Mouse (Mus musculus): ENCODE measurements around the gene Mrm2. TPM values are rescaled to one million over a fixed set of nuclear protein-coding genes. Genes with fewer than 3 reads are reported as not detected.

Gene Mrm2
- polyA plus RNA-seq, 1 experiment from 2014 or later, result 13.5 TPM

- H3K27me3 ChIP-seq, result no peaks in the 10 kb centered on the region
- H3K4me2 ChIP-seq, result no peak overlapping the region
- peak overlapping the region; percentile 82 for H3K27ac ChIP-seq
- peaks cover 34% of the 10 kb centered on the region for H3K36me3 ChIP-seq
- no peak overlapping the region for H3K4me3 ChIP-seq
- H3K9me3 ChIP-seq (replicated peaks), result no peaks in the 10 kb centered on the region
- peak; percentile 83 for ATAC-seq (replicated peaks; ENCODE audit: insufficient number of reproducible peaks, insufficient read depth, low FRiP score, low read depth)
- H3K4me1 ChIP-seq (replicated peaks), result peaks cover 29% of the 10 kb centered on the region
- no peak overlapping the region for H3K9ac ChIP-seq
- WGBS, result 49% methylated on average over 8 of the region's 8 CpGs
Observed at GRCm38 (mm10) chr5:140306016-140306415, 25.7 kb downstream of the Mrm2 start.

- H3K4me3 ChIP-seq, result no peak overlapping the region
- H3K27me3 ChIP-seq, result no peaks in the 10 kb centered on the region
- 86% methylated on average over 4 of the region's 4 CpGs for WGBS
- no peak overlapping the region for H3K9ac ChIP-seq
- H3K36me3 ChIP-seq, result peaks cover 61% of the 10 kb centered on the region
- no peak for ATAC-seq (replicated peaks; ENCODE audit: insufficient number of reproducible peaks, insufficient read depth, low FRiP score, low read depth)
- H3K4me2 ChIP-seq, result no peak overlapping the region
- H3K27ac ChIP-seq, result no peak overlapping the region
- no peaks in the 10 kb centered on the region for H3K4me1 ChIP-seq (replicated peaks)
- no peaks in the 10 kb centered on the region for H3K9me3 ChIP-seq (replicated peaks)
Observed at GRCm38 (mm10) chr5:140298291-140298690, 33.4 kb downstream of the Mrm2 start.

GRCm38 (mm10) chr5:140292152-140292551 lies 39.5 kb downstream of the Mrm2 start:
- H3K4me3 ChIP-seq, result no peak overlapping the region
- no peak overlapping the region for H3K4me2 ChIP-seq
- H3K36me3 ChIP-seq, result peaks cover 25% of the 10 kb centered on the region
- H3K4me1 ChIP-seq (replicated peaks), result no peaks in the 10 kb centered on the region
- no peaks in the 10 kb centered on the region for H3K27me3 ChIP-seq
- H3K9ac ChIP-seq, result no peak overlapping the region
- ATAC-seq (replicated peaks; ENCODE audit: insufficient number of reproducible peaks, insufficient read depth, low FRiP score, low read depth), result no peak
- no peak overlapping the region for H3K27ac ChIP-seq
- H3K9me3 ChIP-seq (replicated peaks), result no peaks in the 10 kb centered on the region
- WGBS, result 90% methylated on average over 1 of the region's 1 CpGs

- H3K36me3 ChIP-seq, result peaks cover 8% of the 10 kb centered on the region; the same call in 1 of the 2 replicates
Observed at GRCm38 (mm10) chr5:140289161-140289560, 42.5 kb downstream of the Mrm2 start.

GRCm38 (mm10) chr5:140288287-140288686 lies 43.4 kb downstream of the Mrm2 start:
- H3K4me1 ChIP-seq (replicated peaks), result no peaks in the 10 kb centered on the region
- no peak overlapping the region for H3K4me3 ChIP-seq
- WGBS, result 82% methylated on average over 3 of the region's 3 CpGs
- no peaks in the 10 kb centered on the region for H3K9me3 ChIP-seq (replicated peaks)
- H3K4me2 ChIP-seq, result no peak overlapping the region
- no peak overlapping the region for H3K9ac ChIP-seq
- no peaks in the 10 kb centered on the region for H3K27me3 ChIP-seq
- peaks cover 6% of the 10 kb centered on the region; the same call in 1 of the 2 replicates for H3K36me3 ChIP-seq
- no peak for ATAC-seq (replicated peaks; ENCODE audit: insufficient number of reproducible peaks, insufficient read depth, low FRiP score, low read depth)
- no peak overlapping the region for H3K27ac ChIP-seq

More at GRCm38 (mm10) chr5:140289161-140289560, 42.5 kb downstream of the Mrm2 start:
- H3K4me2 ChIP-seq, result no peak overlapping the region
- H3K4me1 ChIP-seq (replicated peaks), result no peaks in the 10 kb centered on the region
- no peaks in the 10 kb centered on the region for H3K27me3 ChIP-seq
- H3K9me3 ChIP-seq (replicated peaks), result no peaks in the 10 kb centered on the region
- no peak overlapping the region for H3K9ac ChIP-seq
- 88% methylated on average over 2 of the region's 2 CpGs for WGBS
- no peak overlapping the region for H3K4me3 ChIP-seq
- ATAC-seq (replicated peaks; ENCODE audit: insufficient number of reproducible peaks, insufficient read depth, low FRiP score, low read depth), result no peak
- H3K27ac ChIP-seq, result no peak overlapping the region

- H3K4me2 ChIP-seq, result no peak overlapping the region
- H3K9ac ChIP-seq, result no peak overlapping the region
- no peak overlapping the region for H3K27ac ChIP-seq
- H3K9me3 ChIP-seq (replicated peaks), result no peaks in the 10 kb centered on the region
- WGBS, result 83% methylated on average over 2 of the region's 2 CpGs
- no peak overlapping the region for H3K4me3 ChIP-seq
- no peaks in the 10 kb centered on the region for H3K27me3 ChIP-seq
- H3K36me3 ChIP-seq, result peaks cover 9% of the 10 kb centered on the region; the same call in 1 of the 2 replicates
- H3K4me1 ChIP-seq (replicated peaks), result no peaks in the 10 kb centered on the region
- no peak for ATAC-seq (replicated peaks; ENCODE audit: insufficient number of reproducible peaks, insufficient read depth, low FRiP score, low read depth)
Observed at GRCm38 (mm10) chr5:140284761-140285160, 46.9 kb downstream of the Mrm2 start.

- H3K27ac ChIP-seq, result no peak overlapping the region
- WGBS, result 91% methylated on average over 2 of the region's 2 CpGs
- ATAC-seq (replicated peaks; ENCODE audit: insufficient number of reproducible peaks, insufficient read depth, low FRiP score, low read depth), result no peak
- H3K9me3 ChIP-seq (replicated peaks), result no peaks in the 10 kb centered on the region
- no peak overlapping the region for H3K9ac ChIP-seq
- H3K4me3 ChIP-seq, result no peak overlapping the region
- no peak overlapping the region for H3K4me2 ChIP-seq
- H3K36me3 ChIP-seq, result peaks cover 3% of the 10 kb centered on the region; the same call in 1 of the 2 replicates
- no peaks in the 10 kb centered on the region for H3K27me3 ChIP-seq
- H3K4me1 ChIP-seq (replicated peaks), result no peaks in the 10 kb centered on the region
Observed at GRCm38 (mm10) chr5:140284011-140284410, 47.7 kb downstream of the Mrm2 start.

GRCm38 (mm10) chr5:140282900-140283299 lies 48.8 kb downstream of the Mrm2 start:
- H3K9me3 ChIP-seq (replicated peaks), result no peaks in the 10 kb centered on the region
- H3K4me2 ChIP-seq, result no peak overlapping the region
- 89% methylated on average over 3 of the region's 3 CpGs for whole genome bisulfite sequencing
- no peaks in the 10 kb centered on the region for H3K27me3 ChIP-seq
- H3K36me3 ChIP-seq, result peaks cover 3% of the 10 kb centered on the region; the same call in 1 of the 2 replicates
- H3K4me1 ChIP-seq (replicated peaks), result no peaks in the 10 kb centered on the region
- no peak for ATAC-seq (replicated peaks; ENCODE audit: insufficient number of reproducible peaks, insufficient read depth, low FRiP score, low read depth)
- no peak overlapping the region for H3K9ac ChIP-seq
- H3K27ac ChIP-seq, result no peak overlapping the region
- no peak overlapping the region for H3K4me3 ChIP-seq

- Histone ChIP-seq H3K9me3 (replicated peaks) (no peaks in the 10 kb centered on the region), H3K27me3 (no peaks in the 10 kb centered on the region), H3K36me3 (peaks cover 3% of the 10 kb centered on the region; the same call in 1 of the 2 replicates), H3K9ac (no peak overlapping the region), H3K4me2 (no peak overlapping the region), H3K4me1 (replicated peaks) (no peaks in the 10 kb centered on the region), H3K27ac (no peak overlapping the region), H3K4me3 (no peak overlapping the region)
- 79% methylated on average over 8 of the region's 8 CpGs for WGBS
- no peak for ATAC-seq (replicated peaks; ENCODE audit: insufficient number of reproducible peaks, insufficient read depth, low FRiP score, low read depth)
Observed at GRCm38 (mm10) chr5:140282376-140282775, 49.3 kb downstream of the Mrm2 start.

GRCm38 (mm10) chr5:140280205-140280604 lies 51.5 kb downstream of the Mrm2 start:
- 84% methylated on average over 9 of the region's 9 CpGs for WGBS
- ATAC-seq (replicated peaks; ENCODE audit: insufficient number of reproducible peaks, insufficient read depth, low FRiP score, low read depth), result no peak
- Histone ChIP-seq H3K9me3 (replicated peaks) (no peaks in the 10 kb centered on the region), H3K4me1 (replicated peaks) (no peaks in the 10 kb centered on the region), H3K36me3 (peaks cover 3% of the 10 kb centered on the region; the same call in 1 of the 2 replicates), H3K4me3 (no peak overlapping the region), H3K27ac (no peak overlapping the region), H3K27me3 (no peaks in the 10 kb centered on the region), H3K4me2 (no peak overlapping the region), H3K9ac (no peak overlapping the region)

Measured in heart, embryonic 15.5 days (tissue).